Mouse (Mus musculus) CH12.LX (cell line): ENCODE results near the gene Pdcd1lg2. TPM values are rescaled to one million over a fixed set of nuclear protein-coding genes. Genes with fewer than 3 reads are reported as not detected.
A peak's percentile ranks its signal among the peaks of the same experiment; 100 is the strongest.

ENCODE experiments used
- DNase-seq: peaks from one replicate; pipeline ENCODE4 v3.0.0-alpha.2; 2013; ENCODE audit errors: extremely low read depth
- H3K27ac ChIP-seq: 2 replicates; pipeline ENCODE4 v1.5.1; 2012; ENCODE audit warnings: low read depth, mild to moderate bottlenecking, control low read depth, moderate library complexity; ENCODE audit not compliant: insufficient read depth
- H3K27me3 ChIP-seq: replicated peaks from 2 replicates; pipeline ENCODE3; 2012; ENCODE audit warnings: inconsistent platforms
- H3K36me3 ChIP-seq, 2 experiments: replicated peaks in 1 of 2; 2 replicates each; pipeline versions ENCODE3 to v1.6.1; 2012; ENCODE audit warnings: inconsistent platforms in 1 of 2, low read length in 1 of 2, mild to moderate bottlenecking in 1 of 2, mixed read lengths in 1 of 2, moderate library complexity in 1 of 2; ENCODE audit not compliant: control insufficient read depth in 1 of 2, insufficient read depth in 1 of 2
- H3K4me1 ChIP-seq, 2 experiments: 2 replicates each; pipeline ENCODE4 v1.6.1; 2012; ENCODE audit warnings: inconsistent platforms in 1 of 2, moderate library complexity in 1 of 2; ENCODE audit not compliant: insufficient read depth in 2 of 2, control insufficient read depth in 1 of 2
- H3K4me2 ChIP-seq: 2 replicates; pipeline ENCODE4 v1.6.1; 2012; ENCODE audit warnings: low read depth, mild to moderate bottlenecking, control low read depth; ENCODE audit not compliant: poor library complexity, insufficient read depth, severe bottlenecking
- H3K4me3 ChIP-seq, 3 experiments: fragments of 150-350 bp in 1 of 3; sonication (generic) in 1 of 3; replicated peaks in 1 of 3; 2 replicates each; pipeline versions ENCODE3 to v1.5.1; 2011 to 2012; ENCODE audit warnings: low read depth in 2 of 3, low read length in 2 of 3, mild to moderate bottlenecking in 2 of 3, moderate library complexity in 2 of 3, control low read depth in 1 of 3, improper control_type of control experiment in 1 of 3, inconsistent platforms in 1 of 3, mixed read lengths in 1 of 3; ENCODE audit not compliant: poor library complexity in 1 of 3
- H3K79me2 ChIP-seq: replicated peaks from 2 replicates; pipeline ENCODE4 v1.6.1; 2012; ENCODE audit warnings: mild to moderate bottlenecking, moderate library complexity; ENCODE audit not compliant: control insufficient read depth, poor library complexity, insufficient read depth, severe bottlenecking; ENCODE audit errors: extremely low read depth
- H3K9ac ChIP-seq: 2 replicates; pipeline ENCODE4 v1.6.1; 2012; ENCODE audit warnings: low read depth, mild to moderate bottlenecking, control low read depth, moderate library complexity; ENCODE audit not compliant: insufficient read depth
- H3K9me3 ChIP-seq: replicated peaks from 2 replicates; pipeline ENCODE3; 2012; ENCODE audit warnings: low read length, inconsistent platforms, mixed read lengths
- CTCF ChIP-seq, 2 experiments: IDR thresholded peaks in 1 of 2; conservative IDR thresholded peaks in 1 of 2; 2 replicates each; pipeline ENCODE4 v1.5.1; 2011 to 2012; ENCODE audit warnings: low read depth in 2 of 2, low read length in 2 of 2, improper control_type of control experiment in 1 of 2, inconsistent platforms in 1 of 2, mild to moderate bottlenecking in 1 of 2, moderate library complexity in 1 of 2
- ELF1 ChIP-seq: IDR thresholded peaks from 2 replicates; pipeline ENCODE4 v1.6.1; 2014; ENCODE audit warnings: low read depth, mild to moderate bottlenecking, inconsistent platforms, low read length, improper control_type of control experiment
- JUND ChIP-seq: conservative IDR thresholded peaks from 2 replicates; pipeline ENCODE4 v1.6.1; 2011; ENCODE audit warnings: low read depth, low read length, improper control_type of control experiment
- KAT2A ChIP-seq: IDR thresholded peaks from 2 replicates; pipeline ENCODE4 v1.6.1; 2012; ENCODE audit warnings: low read length, improper control_type of control experiment, inconsistent platforms; ENCODE audit not compliant: insufficient replicate concordance
- MAX ChIP-seq: IDR thresholded peaks from 2 replicates; pipeline ENCODE4 v1.6.1; 2011; ENCODE audit warnings: low read length, improper control_type of control experiment
- MAZ ChIP-seq: IDR thresholded peaks from 2 replicates; pipeline ENCODE4 v1.6.1; 2012; ENCODE audit warnings: low read depth, mild to moderate bottlenecking, inconsistent platforms, low read length, improper control_type of control experiment, moderate library complexity
- MEF2A ChIP-seq: IDR thresholded peaks from 2 replicates; pipeline ENCODE4 v1.6.1; 2014; ENCODE audit warnings: low read depth, mild to moderate bottlenecking, inconsistent platforms, low read length, improper control_type of control experiment, borderline replicate concordance
- MXI1 ChIP-seq: IDR thresholded peaks from 2 replicates; pipeline ENCODE4 v1.6.1; 2011; ENCODE audit warnings: mild to moderate bottlenecking, low read depth, low read length, improper control_type of control experiment
- NRF1 ChIP-seq: IDR thresholded peaks from 2 replicates; pipeline ENCODE4 v1.6.1; 2014; ENCODE audit warnings: low read depth, mild to moderate bottlenecking, inconsistent platforms, low read length, improper control_type of control experiment, moderate library complexity
- PAX5 ChIP-seq: IDR thresholded peaks from 2 replicates; pipeline ENCODE4 v1.6.1; 2012; ENCODE audit warnings: low read length, inconsistent platforms, mixed read lengths
- POLR2A ChIP-seq: IDR thresholded peaks from 2 replicates; pipeline ENCODE4 v1.6.1; 2011; ENCODE audit warnings: low read depth, mild to moderate bottlenecking, improper control_type of control experiment, low read length
- POLR2AphosphoS2 ChIP-seq: IDR thresholded peaks from 2 replicates; pipeline ENCODE4 v1.6.1; 2011; ENCODE audit warnings: low read depth, low read length, improper control_type of control experiment
- RAD21 ChIP-seq: IDR thresholded peaks from 2 replicates; pipeline ENCODE4 v1.6.1; 2011; ENCODE audit warnings: low read depth, mild to moderate bottlenecking, low read length, improper control_type of control experiment, moderate library complexity
- RCOR1 ChIP-seq: conservative IDR thresholded peaks from 2 replicates; pipeline ENCODE4 v1.6.1; 2012; ENCODE audit warnings: low read depth, mild to moderate bottlenecking, inconsistent platforms, low read length, improper control_type of control experiment
- SMC3 ChIP-seq: IDR thresholded peaks from 2 replicates; pipeline ENCODE4 v1.6.1; 2011; ENCODE audit warnings: low read depth, low read length, improper control_type of control experiment
- TBP ChIP-seq: conservative IDR thresholded peaks from 2 replicates; pipeline ENCODE4 v1.6.1; 2011; ENCODE audit warnings: low read depth, low read length, improper control_type of control experiment
- TCF12 ChIP-seq: IDR thresholded peaks from 2 replicates; pipeline ENCODE4 v1.6.1; 2014; ENCODE audit warnings: low read depth, mild to moderate bottlenecking, inconsistent platforms, low read length, improper control_type of control experiment
- UBTF ChIP-seq: IDR thresholded peaks from 2 replicates; pipeline ENCODE4 v1.6.1; 2012; ENCODE audit warnings: low read depth, mild to moderate bottlenecking, inconsistent platforms, low read length, improper control_type of control experiment, moderate library complexity
- USF1 ChIP-seq: IDR thresholded peaks from 2 replicates; pipeline ENCODE4 v1.6.1; 2014; ENCODE audit warnings: low read depth, mild to moderate bottlenecking, inconsistent platforms, low read length, improper control_type of control experiment
- ZMIZ1 ChIP-seq: IDR thresholded peaks from 2 replicates; pipeline ENCODE4 v1.6.1; 2012; ENCODE audit warnings: low read depth, mild to moderate bottlenecking, inconsistent platforms, low read length, improper control_type of control experiment
- dilution Hi-C: fragments of 300-500 bp; cut with MboI; formaldehyde crosslinking; loops from 2 replicates; pipeline ENCODE4 v1.14.3; 2020; ENCODE audit warnings: low sequenced_read_pairs; ENCODE audit not compliant: extremely low pct_unique_long_range_greater_than_20kb, extremely low pct_ligation_motif_present
- in situ Hi-C: fragments of 300-500 bp; cut with MboI; formaldehyde crosslinking; loops from 3 replicates; pipeline ENCODE4 v1.14.3; 2019; ENCODE audit warnings: low sequenced_read_pairs, low pct_ligation_motif_present, low pct_unique_long_range_greater_than_20kb, mixed read lengths
- polyA plus RNA-seq: library from polyadenylated mRNA; unstranded; fragments of >175 nt; gene quantifications from 2 replicates; pipeline ENCODE4 v1.2.1, GENCODE M21; 2012; ENCODE audit warnings: low read depth; ENCODE audit not compliant: insufficient read length
- total RNA-seq, 2 experiments: library from RNA; depleted of rRNA; stranded (reverse); fragments of 300-350 nt in 1 of 2; fragments of >200 nt in 1 of 2; gene quantifications; 2 replicates each; pipeline ENCODE4 v1.2.3; 2012 to 2014

The Pdcd1lg2 gene
- total and polyA plus RNA-seq, 3 experiments = 1.4 to 5.5 (median 1.7) TPM

DNA sequence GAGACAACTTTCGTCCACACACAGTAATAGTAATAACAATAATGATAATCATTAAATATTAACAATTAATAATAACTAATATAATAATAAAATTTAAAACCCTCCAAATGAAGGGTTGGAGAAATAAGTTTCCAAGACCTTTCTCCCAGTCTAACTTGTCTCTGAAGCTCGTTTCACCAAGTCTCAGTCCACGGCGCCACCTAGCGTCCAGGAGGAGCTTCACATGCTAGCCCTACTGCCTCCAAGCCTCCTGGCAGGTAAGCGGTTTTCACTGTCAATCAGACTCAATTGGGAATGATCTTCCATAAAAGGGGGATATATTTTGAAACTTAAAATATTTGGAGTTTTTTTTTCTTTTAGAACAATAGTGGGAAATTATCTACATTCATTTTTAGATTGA is 90.8 kb downstream of the Pdcd1lg2 start (continued):
- TF ChIP-seq MXI1 (0 out of 2 replicates have a peak, but pooled peaks have one; percentile 46), KAT2A (no peak), CTCF (conservative IDR thresholded peaks at IDR 0.05 in 1 of 2, IDR thresholded peaks at IDR 0.05 in 1 of 2; ENCODE audit: low read depth in 2 of 2, low read length in 2 of 2) (peak; percentile 53 to 96; a peak in 3 of 4 replicates), PAX5 (no peak), NRF1 (no peak), POLR2AphosphoS2 (no peak), TCF12 (peak; percentile 35; the same call in 1 of the 2 replicates)

DNA sequence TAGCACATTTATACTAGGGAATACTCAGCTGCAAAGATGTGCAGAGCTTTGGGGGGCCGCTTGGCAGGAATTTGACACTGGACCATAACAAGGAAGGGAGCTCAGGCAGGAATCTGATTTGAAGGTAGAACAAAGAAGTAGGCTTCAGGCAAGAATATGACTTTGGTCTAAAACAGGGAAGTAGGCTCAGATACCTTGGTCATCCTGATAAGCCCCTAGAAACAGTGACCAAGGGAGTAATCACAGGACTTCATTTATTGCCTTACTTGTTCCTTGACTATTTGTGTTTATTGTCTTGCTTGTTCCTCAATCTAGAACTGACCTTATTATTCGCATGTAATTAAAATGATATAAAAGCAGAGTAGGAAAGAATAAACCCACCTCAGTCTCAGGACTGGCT is 93.4 kb downstream of the Pdcd1lg2 start:
- H3K27ac ChIP-seq = no peak overlapping the region
- in situ Hi-C loops = loop anchor here (25.0 kb wide), 1 partner anchor 442 kb away; no protein-coding TSS in a partner anchor
- H3K4me2 ChIP-seq = no peak overlapping the region
- no peaks in the 10 kb centered on the region for H3K27me3 ChIP-seq
- TF ChIP-seq CTCF (conservative IDR thresholded peaks at IDR 0.05 in 1 of 2, IDR thresholded peaks at IDR 0.05 in 1 of 2; ENCODE audit: low read depth in 2 of 2, low read length in 2 of 2) (no peak), UBTF (no peak), POLR2A (no peak), ZMIZ1 (no peak), RCOR1 (no peak), USF1 (no peak), POLR2AphosphoS2 (no peak), MEF2A (no peak), RAD21 (no peak), MXI1 (no peak)
- H3K9me3 ChIP-seq = no peaks in the 10 kb centered on the region
- H3K79me2 ChIP-seq = no peaks in the 10 kb centered on the region
- H3K4me1 ChIP-seq = peaks cover 0 to 19% of the 10 kb centered on the region in 2 experiments; a peak in 2 of 4 replicates
- dilution Hi-C loops = no loop called here
- H3K4me3 ChIP-seq = no peak overlapping the region
- no peak for DNase-seq
- peaks cover 0 to 8% of the 10 kb centered on the region in 2 experiments for H3K36me3 ChIP-seq
- H3K9ac ChIP-seq = no peak overlapping the region

DNA sequence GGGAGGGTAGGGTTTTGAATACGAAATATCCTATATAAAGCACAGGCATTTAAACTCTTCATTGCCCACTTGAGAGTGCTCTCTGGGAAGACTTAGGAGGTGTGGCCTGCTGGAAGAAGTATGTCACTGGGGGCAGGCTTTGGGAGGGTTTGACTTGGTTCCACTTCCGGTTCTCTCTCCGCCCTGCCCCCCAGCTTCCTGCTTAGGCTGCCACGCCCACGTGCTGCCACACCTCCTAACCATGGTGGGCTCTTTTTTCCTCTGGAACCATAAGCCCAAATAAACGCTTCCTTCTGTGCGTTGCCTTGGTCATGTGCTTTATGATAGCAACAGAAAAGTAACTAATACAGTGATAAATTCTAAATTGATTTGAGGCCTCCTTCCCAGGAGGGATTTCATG is 94.9 kb downstream of the Pdcd1lg2 start:
- DNase-seq = no peak
- no peak overlapping the region for H3K4me2 ChIP-seq

More for the DNA sequence above, 94.9 kb downstream of the Pdcd1lg2 start:
- dilution Hi-C loops = no loop called here
- no peak overlapping the region for H3K4me3 ChIP-seq
- H3K36me3 ChIP-seq = peaks cover 0 to 12% of the 10 kb centered on the region in 2 experiments
- H3K9ac ChIP-seq = no peak overlapping the region
- in situ Hi-C loops = loop anchor here (25.0 kb wide), 1 partner anchor 443 kb away; no protein-coding TSS in a partner anchor
- H3K4me1 ChIP-seq = peaks cover 0 to 13% of the 10 kb centered on the region in 2 experiments; a peak in 2 of 4 replicates
- H3K27ac ChIP-seq = no peak overlapping the region
- no peaks in the 10 kb centered on the region for H3K79me2 ChIP-seq
- no peaks in the 10 kb centered on the region for H3K9me3 ChIP-seq
- H3K27me3 ChIP-seq = no peaks in the 10 kb centered on the region
- TF ChIP-seq SMC3 (no peak), JUND (no peak), ELF1 (peak; percentile 48), MAZ (no peak), TBP (no peak), MAX (no peak), NRF1 (no peak), USF1 (no peak)
